Mouse (Mus musculus) bone marrow macrophage, adult 2 months (primary cell): ENCODE measurements around the gene Edem1.

ENCODE experiments used
- CTCF ChIP-seq: IDR thresholded peaks from 2 replicates; pipeline ENCODE4 v1.5.1; 2012; ENCODE audit warnings: low read depth, mild to moderate bottlenecking, low read length, moderate library complexity
- POLR2A ChIP-seq: IDR thresholded peaks from 2 replicates; pipeline ENCODE4 v1.6.1; 2012; ENCODE audit warnings: mild to moderate bottlenecking, low read depth, low read length, borderline replicate concordance

- TF ChIP-seq POLR2A, result no peak
- TF ChIP-seq CTCF, result no peak
Observed at GRCm38 (mm10) chr6:108843664-108844063, 15.2 kb downstream of the Edem1 start.
